Mouse (Mus musculus): ENCODE results near the gene Mtmr12. TPM values are rescaled to one million over a fixed set of nuclear protein-coding genes. Genes with fewer than 3 reads are reported as not detected.

The Mtmr12 gene
- total and polyA plus RNA-seq, 3 experiments: 14.3 to 38.2 TPM; not detected in 1

DNA sequence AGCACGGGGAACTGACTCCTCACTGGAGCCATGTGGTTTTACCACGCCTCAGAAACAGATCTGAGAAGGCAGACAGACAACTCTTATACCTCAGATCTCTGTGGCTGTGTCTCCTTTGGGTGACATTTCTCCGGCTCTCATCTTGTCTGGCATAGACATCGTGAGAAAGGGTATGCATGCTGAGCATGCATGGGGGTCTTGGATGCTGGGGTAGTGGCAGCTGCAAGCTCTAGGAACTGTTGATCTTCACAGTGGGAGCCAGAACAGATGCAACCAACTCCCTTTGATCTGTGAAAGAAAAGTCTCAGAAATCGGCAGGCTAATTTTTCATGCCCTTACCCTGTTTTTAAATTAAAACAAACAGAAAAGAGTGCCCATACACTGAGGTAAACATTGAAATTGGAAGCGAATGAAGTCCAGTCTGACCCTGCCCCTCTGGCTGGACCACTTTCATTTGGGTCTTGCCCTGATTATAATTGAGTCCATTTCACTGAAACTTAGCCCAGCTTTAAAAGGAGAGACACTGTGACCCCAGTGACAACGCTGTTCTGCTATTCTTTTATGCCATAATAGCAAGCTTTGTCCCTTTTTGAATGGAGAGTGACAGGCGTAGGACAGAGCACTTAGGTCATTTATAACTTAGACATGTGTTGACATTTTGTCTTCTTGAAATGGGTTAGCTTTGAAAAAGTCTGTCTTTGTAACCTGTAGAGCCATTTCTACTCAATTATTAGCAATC lies 17.9 kb downstream of the Mtmr12 start:
- TF ChIP-seq MEF2A (IDR thresholded peaks at IDR 0.05; ENCODE audit: extremely low read depth, insufficient replicate concordance, low read depth, low read length, poor library complexity, severe bottlenecking) (no peak), EP300 (IDR thresholded peaks at IDR 0.05; ENCODE audit: low read depth in 1 of 2, low read length in 2 of 2) (no peak), BHLHE40 (IDR thresholded peaks at IDR 0.05; ENCODE audit: borderline replicate concordance, low read depth, low read length) (no peak), POLR2A (IDR thresholded peaks at IDR 0.05; ENCODE audit: control insufficient read depth in 1 of 2, insufficient read depth in 1 of 2, low read depth in 1 of 2, low read length in 2 of 2, poor library complexity in 1 of 2) (no peak), POLR2AphosphoS5 (IDR thresholded peaks at IDR 0.05; ENCODE audit: borderline replicate concordance, low read depth, low read length) (no peak), ETS1 (IDR thresholded peaks at IDR 0.05; ENCODE audit: low read depth, low read length) (no peak), ZKSCAN1 (IDR thresholded peaks at IDR 0.05; ENCODE audit: low read depth, low read length) (no peak), JUND (IDR thresholded peaks at IDR 0.05; ENCODE audit: low read depth, low read length) (no peak), E2F4 (IDR thresholded peaks at IDR 0.05; ENCODE audit: borderline replicate concordance, low read depth, low read length) (no peak)
- H3K4me1 ChIP-seq (ENCODE audit: control insufficient read depth in 1 of 2, insufficient read depth in 2 of 2, low read length in 2 of 2): peaks cover 2 to 3% of the 10 kb centered on the region in 2 experiments; a peak in 2 of 4 replicates
- no peaks in the 10 kb centered on the region for H3K9me3 ChIP-seq (replicated peaks; ENCODE audit: insufficient read depth, low read length)
- peaks cover 0 to 4% of the 10 kb centered on the region in 2 experiments; a peak in 1 of 4 replicates for H3K36me3 ChIP-seq (ENCODE audit: control insufficient read depth in 1 of 2, insufficient read depth in 2 of 2, low read length in 2 of 2)
- DNase-seq (ENCODE audit: low read depth, low spot score): no peak
- H3K27ac ChIP-seq (ENCODE audit: control insufficient read depth, low read depth, low read length): no peak overlapping the region
- H3K79me2 ChIP-seq (ENCODE audit: control insufficient read depth, insufficient read depth, low read length, poor library complexity): peaks cover 68% of the 10 kb centered on the region
- H3K9ac ChIP-seq (ENCODE audit: control insufficient read depth, low read depth, low read length, poor library complexity, severe bottlenecking): no peak overlapping the region
- H3K27me3 ChIP-seq (ENCODE audit: control insufficient read depth in 1 of 2, insufficient read depth in 2 of 2, low read length in 2 of 2): no peaks in the 10 kb centered on the region
- H3K4me3 ChIP-seq (ENCODE audit: control insufficient read depth in 1 of 2, insufficient read depth in 1 of 2, low read depth in 2 of 2, low read length in 2 of 2): no peak overlapping the region

DNA sequence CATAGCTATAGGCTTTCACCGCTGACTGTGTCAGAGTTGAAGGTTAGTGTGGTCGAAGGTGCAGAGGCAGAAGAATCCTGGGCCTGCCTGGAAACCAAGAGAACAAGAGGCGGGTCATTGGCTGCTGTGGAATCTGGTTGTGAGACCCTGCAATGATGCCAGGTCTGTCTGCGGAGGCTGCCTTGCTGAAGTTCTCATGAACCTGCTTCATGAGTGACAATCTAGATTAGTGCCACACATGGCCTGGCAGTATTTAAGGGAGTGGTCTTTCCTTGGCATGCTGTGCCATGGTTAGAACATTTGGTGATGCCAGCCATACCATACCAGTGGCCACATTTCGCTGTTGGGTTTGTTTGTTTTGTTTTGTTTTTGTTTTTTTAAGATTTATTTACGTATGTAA lies 18.6 kb downstream of the Mtmr12 start:
- H3K4me3 ChIP-seq (ENCODE audit: control insufficient read depth in 1 of 2, insufficient read depth in 1 of 2, low read depth in 2 of 2, low read length in 2 of 2): no peak overlapping the region
- DNase-seq (ENCODE audit: low read depth, low spot score): no peak
- peaks cover 69% of the 10 kb centered on the region for H3K79me2 ChIP-seq (ENCODE audit: control insufficient read depth, insufficient read depth, low read length, poor library complexity)
- TF ChIP-seq HCFC1 (IDR thresholded peaks at IDR 0.05; ENCODE audit: low read depth, low read length): no peak
- TF ChIP-seq TCF12 (IDR thresholded peaks at IDR 0.05; ENCODE audit: low read depth, low read length): no peak
- TF ChIP-seq MAFK (IDR thresholded peaks at IDR 0.05; ENCODE audit: borderline replicate concordance, low read depth, low read length): no peak
- no peak for TF ChIP-seq USF2 (IDR thresholded peaks at IDR 0.05; ENCODE audit: borderline replicate concordance in 1 of 2, insufficient read depth in 1 of 2, low read depth in 1 of 2, low read length in 2 of 2)
- no peak for TF ChIP-seq CTCF (IDR thresholded peaks at IDR 0.05 in 2 of 3, conservative IDR thresholded peaks at IDR 0.05 in 1 of 3; ENCODE audit: control insufficient read depth in 1 of 3, insufficient read depth in 1 of 3, low read depth in 2 of 3, low read length in 3 of 3, poor library complexity in 1 of 3, severe bottlenecking in 1 of 3)
- TF ChIP-seq GABPA (IDR thresholded peaks at IDR 0.05; ENCODE audit: low read depth, low read length): no peak
- TF ChIP-seq MYC (IDR thresholded peaks at IDR 0.05; ENCODE audit: low read depth, low read length): no peak
- TF ChIP-seq MXI1 (IDR thresholded peaks at IDR 0.05; ENCODE audit: low read depth, low read length): no peak
- no peak for TF ChIP-seq EP300 (IDR thresholded peaks at IDR 0.05; ENCODE audit: low read depth in 1 of 2, low read length in 2 of 2)
- no peak for TF ChIP-seq UBTF (IDR thresholded peaks at IDR 0.05; ENCODE audit: borderline replicate concordance, insufficient read depth, low read depth, low read length)
- no peak for TF ChIP-seq E2F4 (IDR thresholded peaks at IDR 0.05; ENCODE audit: borderline replicate concordance, low read depth, low read length)
- H3K4me1 ChIP-seq (ENCODE audit: control insufficient read depth in 1 of 2, insufficient read depth in 2 of 2, low read length in 2 of 2): peaks cover 2 to 3% of the 10 kb centered on the region in 2 experiments; a peak in 2 of 4 replicates
- no peak overlapping the region for H3K27ac ChIP-seq (ENCODE audit: control insufficient read depth, low read depth, low read length)
- H3K27me3 ChIP-seq (ENCODE audit: control insufficient read depth in 1 of 2, insufficient read depth in 2 of 2, low read length in 2 of 2): no peaks in the 10 kb centered on the region
- no peak overlapping the region for H3K9ac ChIP-seq (ENCODE audit: control insufficient read depth, low read depth, low read length, poor library complexity, severe bottlenecking)
- peaks cover 0 to 4% of the 10 kb centered on the region in 2 experiments; a peak in 1 of 4 replicates for H3K36me3 ChIP-seq (ENCODE audit: control insufficient read depth in 1 of 2, insufficient read depth in 2 of 2, low read length in 2 of 2)
- no peaks in the 10 kb centered on the region for H3K9me3 ChIP-seq (replicated peaks; ENCODE audit: insufficient read depth, low read length)

All from MEL (cell line).